Mouse (Mus musculus) stomach, embryonic 14.5 days (tissue): ENCODE measurements at regions not wholly inside any gene's neighbourhood (a gene's known extent, or its start where the extent isn't known, plus 50 kb on each side); places are given as distances from the start of the nearest gene placed in this dataset.

Experiments used
- ATAC-seq: fragments of 200-750 bp; cut with Nextera tagmentation; 2 replicates; pipeline ENCODE4 v1.8.0; 2017; ENCODE audit warnings: low read depth, moderate TSS enrichment; ENCODE audit not compliant: insufficient number of reproducible peaks, insufficient read depth, low FRiP score
- H3K27ac ChIP-seq: fragments of 300-500 bp; sonication (generic); 2 replicates; pipeline ENCODE4 v1.5.1; 2014; ENCODE audit warnings: mild to moderate bottlenecking, low read length, moderate library complexity, mixed read lengths
- H3K27me3 ChIP-seq: fragments of 300-500 bp; sonication (generic); 2 replicates; pipeline ENCODE4 v1.6.1; 2014; ENCODE audit warnings: low read length, control low read depth, mixed read lengths; ENCODE audit not compliant: control insufficient read depth, insufficient read depth
- H3K36me3 ChIP-seq: fragments of 300-500 bp; sonication (generic); 2 replicates; pipeline ENCODE4 v1.6.1; 2014; ENCODE audit warnings: mild to moderate bottlenecking, control low read depth, low read length, moderate library complexity, mixed read lengths; ENCODE audit not compliant: control insufficient read depth, insufficient read depth
- H3K4me1 ChIP-seq: fragments of 300-500 bp; sonication (generic); 2 replicates; pipeline ENCODE4 v1.6.1; 2014; ENCODE audit warnings: low read length, control low read depth, mixed read lengths; ENCODE audit not compliant: control insufficient read depth, insufficient read depth
- H3K4me2 ChIP-seq: fragments of 300-500 bp; sonication (generic); replicated peaks from 2 replicates; pipeline ENCODE4 v1.6.1; 2014; ENCODE audit warnings: low read depth, low read length, control low read depth
- H3K4me3 ChIP-seq: fragments of 300-500 bp; sonication (generic); 2 replicates; pipeline ENCODE4 v1.5.1; 2014; ENCODE audit warnings: low read depth, low read length, control low read depth
- H3K9ac ChIP-seq: fragments of 300-500 bp; sonication (generic); replicated peaks from 2 replicates; pipeline ENCODE4 v1.6.1; 2014; ENCODE audit warnings: low read depth, mild to moderate bottlenecking, control low read depth, low read length, moderate library complexity, mixed read lengths
- H3K9me3 ChIP-seq: fragments of 300-500 bp; sonication (generic); 2 replicates; pipeline ENCODE4 v1.6.1; 2016; ENCODE audit warnings: low read depth, low read length, control low read depth; ENCODE audit not compliant: control insufficient read depth
- WGBS: fragments of 180-500 bp; shearing (Covaris S2); extraction: QIAGEN DNeasy Blood & Tissue Kit; methylation state at CpG from one replicate; pipeline ENCODE4 v1.1.7; 2014; 5-methylcytosine and 5-hydroxymethylcytosine counted together

- no peak overlapping the region for H3K4me3 ChIP-seq
- H3K9me3 ChIP-seq = peaks cover 1% of the 10 kb centered on the region; the same call in 1 of the 2 replicates
- no peaks in the 10 kb centered on the region for H3K27me3 ChIP-seq
- no peaks in the 10 kb centered on the region for H3K36me3 ChIP-seq
- no peaks in the 10 kb centered on the region for H3K4me1 ChIP-seq
- 74% methylated on average over 6 of the region's 6 CpGs for WGBS
- no peak overlapping the region for H3K4me2 ChIP-seq
- no peak overlapping the region for H3K9ac ChIP-seq
- no peak overlapping the region for H3K27ac ChIP-seq
- ATAC-seq = no peak
Measured at GRCm38 (mm10) chr7:70536046-70536445, 169.5 kb upstream of the Nr2f2 start.

GRCm38 (mm10) chr7:70533552-70533951, 167.0 kb upstream of the Nr2f2 start:
- no peaks in the 10 kb centered on the region for H3K4me1 ChIP-seq
- no peaks in the 10 kb centered on the region for H3K27me3 ChIP-seq
- no peak overlapping the region for H3K9ac ChIP-seq
- H3K9me3 ChIP-seq = peaks cover 3% of the 10 kb centered on the region; the same call in 1 of the 2 replicates
- H3K36me3 ChIP-seq = no peaks in the 10 kb centered on the region
- WGBS = 88% methylated on average over 1 of the region's 1 CpGs
- no peak overlapping the region for H3K27ac ChIP-seq
- H3K4me2 ChIP-seq = no peak overlapping the region
- no peak for ATAC-seq
- H3K4me3 ChIP-seq = no peak overlapping the region

DNA sequence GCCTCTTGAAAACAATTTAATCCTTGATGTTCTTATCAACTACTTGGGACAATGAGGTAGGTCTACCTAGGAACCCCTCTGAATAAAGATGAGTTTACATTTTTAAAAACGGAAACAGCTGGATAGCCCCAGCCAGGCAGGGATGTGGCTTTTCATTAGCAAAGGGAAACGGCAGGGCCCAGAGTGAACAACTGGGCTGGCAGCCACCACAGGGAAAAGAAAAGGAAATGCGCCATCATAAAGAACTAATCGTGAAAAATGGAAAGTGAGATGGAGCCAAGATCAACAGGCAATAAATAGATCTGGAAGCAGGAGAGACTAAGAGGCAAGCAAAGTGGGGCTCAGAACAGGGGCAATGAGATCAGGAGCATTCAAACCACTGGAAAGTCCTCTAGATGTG, 161.4 kb upstream of the Nr2f2 start:
- Histone ChIP-seq H3K4me1 (no peaks in the 10 kb centered on the region), H3K4me3 (no peak overlapping the region), H3K9me3 (peaks cover 3% of the 10 kb centered on the region; the same call in 1 of the 2 replicates), H3K36me3 (no peaks in the 10 kb centered on the region), H3K9ac (no peak overlapping the region), H3K27me3 (no peaks in the 10 kb centered on the region), H3K27ac (no peak overlapping the region), H3K4me2 (no peak overlapping the region)
- 70% methylated on average over 4 of the region's 4 CpGs for WGBS
- ATAC-seq = no peak

- H3K4me1 ChIP-seq = no peaks in the 10 kb centered on the region
- H3K9me3 ChIP-seq = no peaks in the 10 kb centered on the region
- ATAC-seq = no peak
- no peak overlapping the region for H3K4me2 ChIP-seq
- 84% methylated on average over 2 of the region's 2 CpGs for WGBS
- no peaks in the 10 kb centered on the region for H3K36me3 ChIP-seq
- no peak overlapping the region for H3K27ac ChIP-seq
- no peak overlapping the region for H3K9ac ChIP-seq
- no peaks in the 10 kb centered on the region for H3K27me3 ChIP-seq
- no peak overlapping the region for H3K4me3 ChIP-seq
Measured at GRCm38 (mm10) chr7:70525372-70525771, 158.8 kb upstream of the Nr2f2 start.

DNA sequence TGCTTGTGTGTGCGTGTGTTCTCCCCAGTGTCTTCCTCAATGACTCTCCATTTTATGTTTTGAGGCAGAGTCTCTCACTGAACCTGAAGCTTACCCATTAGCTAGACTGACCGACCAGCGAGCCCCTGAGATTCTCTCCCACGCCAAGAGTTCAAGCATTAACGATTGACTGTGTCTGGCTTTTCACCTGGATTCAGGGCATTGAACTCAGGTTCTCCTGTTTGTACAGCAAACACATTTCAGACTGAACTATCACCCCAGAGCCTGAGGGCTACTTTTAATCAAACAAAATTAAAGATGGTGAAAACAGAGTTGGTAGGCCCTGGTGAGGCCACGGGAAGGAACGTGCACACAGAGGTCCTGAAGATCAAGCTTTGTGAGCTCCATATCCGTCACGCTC, 158.2 kb upstream of the Nr2f2 start:
- Histone ChIP-seq H3K27ac (no peak overlapping the region), H3K4me3 (no peak overlapping the region), H3K9me3 (no peaks in the 10 kb centered on the region), H3K4me1 (no peaks in the 10 kb centered on the region), H3K4me2 (no peak overlapping the region), H3K27me3 (no peaks in the 10 kb centered on the region), H3K36me3 (no peaks in the 10 kb centered on the region), H3K9ac (no peak overlapping the region)
- WGBS = 85% methylated on average over 9 of the region's 9 CpGs
- ATAC-seq = no peak

GRCm38 (mm10) chr7:70524251-70524650, 157.7 kb upstream of the Nr2f2 start:
- H3K27me3 ChIP-seq = no peaks in the 10 kb centered on the region
- H3K9me3 ChIP-seq = no peaks in the 10 kb centered on the region
- no peak overlapping the region for H3K4me2 ChIP-seq
- no peak for ATAC-seq
- no peak overlapping the region for H3K27ac ChIP-seq
- H3K9ac ChIP-seq = no peak overlapping the region
- 95% methylated on average over 4 of the region's 4 CpGs for WGBS
- no peaks in the 10 kb centered on the region for H3K4me1 ChIP-seq
- H3K4me3 ChIP-seq = no peak overlapping the region
- H3K36me3 ChIP-seq = no peaks in the 10 kb centered on the region

- Histone ChIP-seq H3K27ac (no peak overlapping the region), H3K9me3 (no peaks in the 10 kb centered on the region), H3K27me3 (no peaks in the 10 kb centered on the region), H3K4me2 (no peak overlapping the region), H3K36me3 (no peaks in the 10 kb centered on the region), H3K4me3 (no peak overlapping the region), H3K4me1 (peaks cover 18% of the 10 kb centered on the region), H3K9ac (no peak overlapping the region)
- no peak for ATAC-seq
- 49% methylated on average over 3 of the region's 3 CpGs for WGBS
Measured at GRCm38 (mm10) chr7:70516741-70517140, 150.2 kb upstream of the Nr2f2 start.

- Histone ChIP-seq H3K4me1 (peaks cover 18% of the 10 kb centered on the region), H3K9ac (no peak overlapping the region), H3K4me3 (no peak overlapping the region), H3K36me3 (no peaks in the 10 kb centered on the region), H3K9me3 (no peaks in the 10 kb centered on the region), H3K4me2 (peak overlapping the region; percentile 31), H3K27me3 (no peaks in the 10 kb centered on the region), H3K27ac (peak overlapping the region; percentile 64; the same call in 1 of the 2 replicates)
- 7% methylated on average over 8 of the region's 8 CpGs for WGBS
- ATAC-seq = peak; percentile 91
Measured at GRCm38 (mm10) chr7:70515341-70515851, 148.9 kb upstream of the Nr2f2 start.

DNA sequence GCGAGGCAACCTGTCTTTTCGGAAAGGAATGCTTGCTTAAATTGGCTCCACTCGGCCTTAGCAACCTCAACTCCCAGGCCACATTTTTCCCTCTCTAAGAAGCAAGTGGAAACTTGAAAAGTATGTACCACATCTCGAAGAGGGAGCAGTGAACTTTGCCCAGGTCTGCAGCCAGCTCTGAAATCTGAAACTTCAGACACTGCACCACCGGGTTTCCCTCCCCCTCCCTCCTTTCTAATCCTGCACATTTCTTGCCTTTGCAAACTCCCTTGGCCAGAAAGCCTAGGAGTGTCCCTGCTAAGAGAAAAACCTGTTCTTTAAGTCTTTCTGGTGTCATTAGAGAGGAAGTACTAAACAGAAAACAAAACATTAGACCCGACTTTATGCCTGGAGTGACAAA, 148.1 kb upstream of the Nr2f2 start:
- peak; percentile 75 for ATAC-seq
- WGBS = 4% methylated on average over 6 of the region's 6 CpGs
- Histone ChIP-seq H3K27me3 (no peaks in the 10 kb centered on the region), H3K9ac (no peak overlapping the region), H3K4me3 (no peak overlapping the region), H3K4me2 (peak overlapping the region; percentile 31), H3K4me1 (peaks cover 18% of the 10 kb centered on the region), H3K27ac (peak overlapping the region; percentile 64), H3K36me3 (no peaks in the 10 kb centered on the region), H3K9me3 (no peaks in the 10 kb centered on the region)
